Mouse (Mus musculus): ENCODE measurements around the gene Mtif2.

Mtif2 gene

DNA sequence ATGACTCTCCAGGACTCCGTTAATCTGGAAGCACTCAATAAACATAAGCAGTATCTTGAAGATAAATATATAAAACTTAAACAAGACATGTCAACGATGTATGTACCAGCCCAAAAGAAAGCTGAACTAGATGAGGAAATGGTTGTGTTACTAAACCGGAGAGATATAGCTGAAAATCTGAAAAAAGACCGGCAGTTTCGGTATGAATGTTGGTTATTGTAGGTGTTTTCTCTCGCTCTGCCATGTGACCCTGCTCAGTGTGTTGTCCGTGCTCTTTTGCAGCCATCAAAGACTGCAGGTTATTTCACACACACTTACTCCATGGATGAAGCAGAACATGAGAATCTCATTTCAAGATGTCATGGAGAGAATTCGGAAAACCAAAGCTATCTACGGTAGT is 34.2 kb downstream of the Mtif2 start:
- no peak for DNase-seq

DNA sequence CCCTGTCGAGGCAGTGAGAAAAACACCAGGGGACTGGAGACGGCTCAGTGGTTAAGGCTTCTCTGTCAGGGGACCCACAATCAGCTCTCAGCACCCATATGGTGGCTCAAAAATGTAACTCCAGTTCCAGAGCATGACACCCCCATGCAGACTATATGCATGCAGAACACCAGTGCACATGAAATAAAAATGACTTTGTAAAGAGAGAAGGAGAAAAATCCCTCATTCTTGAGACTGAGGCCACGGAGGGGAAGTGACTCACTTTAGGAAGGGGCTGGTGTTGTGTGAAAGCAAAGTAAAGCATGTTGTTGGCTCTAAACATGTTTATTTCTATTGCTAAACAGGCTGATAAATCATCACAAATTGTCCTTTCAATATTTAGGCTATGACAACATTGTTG is 34.8 kb downstream of the Mtif2 start:
- no peak for DNase-seq

GRCm38 (mm10) chr11:29563406-29563805 is 37.2 kb downstream of the Mtif2 start:
- DNase-seq = no peak

DNA sequence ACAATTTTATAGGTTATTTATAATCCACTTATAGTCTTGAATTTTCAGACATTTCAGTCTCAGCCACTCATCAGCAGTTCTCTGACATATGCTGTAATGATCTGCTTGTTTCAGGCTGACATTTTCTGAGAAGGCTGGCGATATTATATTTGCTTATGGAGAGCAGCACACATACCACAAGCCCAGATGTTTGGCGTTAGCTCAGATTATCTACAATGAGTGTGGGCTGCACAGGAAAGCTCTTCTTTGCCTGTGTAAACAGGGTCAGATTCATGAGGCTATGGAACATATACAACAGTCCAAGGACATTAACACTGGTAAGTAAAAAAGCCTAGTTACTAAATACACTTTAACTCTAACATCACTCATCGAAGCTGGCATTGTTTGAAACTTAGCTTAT is 45.3 kb downstream of the Mtif2 start:
- no peak for DNase-seq

- no peak for DNase-seq
Measured at GRCm38 (mm10) chr11:29572656-29573055, 46.4 kb downstream of the Mtif2 start.

DNA sequence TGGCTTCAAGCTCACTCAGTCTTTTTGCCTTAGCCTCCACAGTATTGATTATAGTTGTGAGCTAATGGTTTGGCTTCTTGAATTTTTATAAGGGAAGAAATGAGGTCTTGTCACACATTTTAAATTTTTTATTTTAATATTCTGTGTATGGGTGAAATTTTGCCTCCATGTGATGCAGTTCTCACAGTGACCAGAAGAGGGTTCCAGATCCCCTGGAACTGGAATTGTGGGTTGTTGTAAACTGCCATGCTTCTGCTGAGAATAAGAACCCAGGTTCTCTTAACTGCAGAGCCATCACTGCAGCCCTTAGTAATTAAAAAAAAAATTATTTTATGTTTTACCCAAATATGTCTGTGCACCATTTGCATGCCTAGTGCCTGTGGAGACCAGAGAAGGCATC is 53.4 kb downstream of the Mtif2 start:
- no peak for DNase-seq
